16 mouse cellular contexts compared by ENCODE assay signal in genomic region chr2:19345414-19345964, GRCm38 (mm10). TPM values are rescaled to one million over a fixed set of nuclear protein-coding genes. Genes with fewer than 3 reads are reported as not detected.
A peak's percentile ranks its signal among the peaks of the same experiment; 100 is the strongest.
DNase-seq lines count a peak whose midpoint lies in the region; ATAC-seq and TF ChIP-seq lines count a peak whose summit lies in the region.
"Had no signal": no experiment of that assay in that cellular context is flagged by ENCODE, and none has a peak within 500 bp of the region (broad histone marks: within the 10 kb centered on the region; RNA-seq: fewer than 3 reads in every experiment).

No protein-coding gene starts in this region.

- H3K4me1 ChIP-seq in forebrain, embryonic 13.5 days: peaks cover 4% of the 10 kb centered on the region; the same call in 1 of the 2 replicates
- 0 out of 2 replicates have a peak, but pooled peaks cover 3% of the 10 kb centered on the region for H3K4me1 ChIP-seq in forebrain, embryonic 10.5 days
- H3K4me1 ChIP-seq in testis, adult 2 months (ENCODE audit: control insufficient read depth, insufficient read depth, low read length): no peaks in the 10 kb centered on the region; the same call in 1 of the 2 replicates
- H3K4me1 ChIP-seq in midbrain, embryonic 12.5 days: no peaks in the 10 kb centered on the region
- H3K4me1 ChIP-seq in olfactory bulb, adult 2 months (ENCODE audit: control insufficient read depth, insufficient read depth, low read length): peaks cover 6% of the 10 kb centered on the region; the same call in 1 of the 2 replicates
- H3K4me1 ChIP-seq: intestine, embryonic 15.5 days; liver, embryonic 12.5 days had no signal

- H3K36me3 ChIP-seq in forebrain, embryonic 13.5 days (ENCODE audit: poor library complexity, severe bottlenecking): no peaks in the 10 kb centered on the region
- H3K36me3 ChIP-seq in forebrain, embryonic 10.5 days (replicated peaks): no peaks in the 10 kb centered on the region
- no peaks in the 10 kb centered on the region for H3K36me3 ChIP-seq in testis, adult 2 months (ENCODE audit: control insufficient read depth, insufficient read depth, low read length)
- H3K36me3 ChIP-seq in midbrain, embryonic 12.5 days: no peaks in the 10 kb centered on the region
- H3K36me3 ChIP-seq: heart, embryonic 15.5 days; intestine, embryonic 15.5 days; liver, embryonic 12.5 days had no signal

- TF ChIP-seq CTCF in testis, adult 2 months (IDR thresholded peaks at IDR 0.05; ENCODE audit: control insufficient read depth, insufficient read depth, insufficient replicate concordance, low read depth, low read length): no peak
- no peak for TF ChIP-seq CTCF in olfactory bulb, adult 2 months (IDR thresholded peaks at IDR 0.05; ENCODE audit: insufficient read depth, low read depth, low read length)

- no peak overlapping the region for H3K27ac ChIP-seq in forebrain, embryonic 13.5 days
- H3K27ac ChIP-seq in forebrain, embryonic 10.5 days: no peak overlapping the region
- no peak overlapping the region for H3K27ac ChIP-seq in testis, adult 2 months (ENCODE audit: control insufficient read depth, insufficient read depth, low read depth, low read length)
- H3K27ac ChIP-seq in midbrain, embryonic 12.5 days (replicated peaks): no peak overlapping the region
- H3K27ac ChIP-seq in olfactory bulb, adult 2 months (ENCODE audit: insufficient read depth, low read depth, low read length): no peak overlapping the region
- H3K27ac ChIP-seq: heart, embryonic 15.5 days; intestine, embryonic 15.5 days; liver, embryonic 12.5 days had no signal

- no peak for DNase-seq in forebrain, embryonic 10.5 days (ENCODE audit: extremely low spot score, low spot score)
- DNase-seq in testis, postnatal 10 days (ENCODE audit: low spot score): no peak
- no peak for DNase-seq in lung, postnatal 36 days
- DNase-seq in frontal cortex, postnatal 10 days (ENCODE audit: low spot score in 2 of 2): no peak
- DNase-seq: adrenal gland, postnatal 36 days; embryo, embryonic 11 days; kidney, postnatal 25 days; lung, postnatal 14 days; thymus, postnatal 36 days had no signal

- H3K9me3 ChIP-seq in forebrain, embryonic 13.5 days (replicated peaks): no peaks in the 10 kb centered on the region
- no peaks in the 10 kb centered on the region for H3K9me3 ChIP-seq in forebrain, embryonic 10.5 days
- no peaks in the 10 kb centered on the region for H3K9me3 ChIP-seq in midbrain, embryonic 12.5 days
- H3K9me3 ChIP-seq: heart, embryonic 15.5 days; intestine, embryonic 15.5 days; liver, embryonic 12.5 days had no signal

- WGBS in forebrain, embryonic 13.5 days: 75% methylated on average over 5 of the region's 5 CpGs
- 83% methylated on average over 5 of the region's 5 CpGs for WGBS in forebrain, embryonic 10.5 days
- WGBS in midbrain, embryonic 12.5 days: 83% methylated on average over 5 of the region's 5 CpGs
- WGBS in olfactory bulb, adult 2 months: 79% methylated on average over 5 of the region's 5 CpGs

- TF ChIP-seq POLR2A in testis, adult 2 months (IDR thresholded peaks at IDR 0.05; ENCODE audit: control insufficient read depth, low read depth, low read length): no peak
- no peak for TF ChIP-seq POLR2A in olfactory bulb, adult 2 months (IDR thresholded peaks at IDR 0.05; ENCODE audit: insufficient read depth, low read depth, low read length)

- ATAC-seq in forebrain, embryonic 13.5 days: peak; percentile 39
- ATAC-seq in midbrain, embryonic 12.5 days (ENCODE audit: low FRiP score, low read depth): peak; percentile 38; the same call in 1 of the 2 replicates
- ATAC-seq: liver, embryonic 12.5 days had no signal

- H3K4me2 ChIP-seq in forebrain, embryonic 13.5 days: 0 out of 2 replicates have a peak overlapping the region, but pooled peaks have one; percentile 46
- peak overlapping the region; percentile 36; the same call in 1 of the 2 replicates for H3K4me2 ChIP-seq in midbrain, embryonic 12.5 days (replicated peaks)
- H3K4me2 ChIP-seq: intestine, embryonic 15.5 days; liver, embryonic 12.5 days had no signal

- peaks cover 6% of the 10 kb centered on the region; the same call in 1 of the 2 replicates for H3K27me3 ChIP-seq in forebrain, embryonic 13.5 days
- peaks cover 24% of the 10 kb centered on the region for H3K27me3 ChIP-seq in forebrain, embryonic 10.5 days (ENCODE audit: poor library complexity, severe bottlenecking)
- no peaks in the 10 kb centered on the region for H3K27me3 ChIP-seq in testis, adult 2 months (ENCODE audit: control insufficient read depth, insufficient read depth, low read length)
- H3K27me3 ChIP-seq in midbrain, embryonic 12.5 days: peaks cover 18% of the 10 kb centered on the region
- H3K27me3 ChIP-seq: heart, embryonic 15.5 days; intestine, embryonic 15.5 days; liver, embryonic 12.5 days had no signal

- H3K9ac ChIP-seq in forebrain, embryonic 13.5 days: no peak overlapping the region
- H3K9ac ChIP-seq in midbrain, embryonic 12.5 days (replicated peaks): peak overlapping the region; percentile 24; the same call in 1 of the 2 replicates
- H3K9ac ChIP-seq: heart, embryonic 15.5 days; intestine, embryonic 15.5 days; liver, embryonic 12.5 days had no signal

- no peak overlapping the region for H3K4me3 ChIP-seq in forebrain, embryonic 13.5 days
- H3K4me3 ChIP-seq in forebrain, embryonic 10.5 days: no peak overlapping the region
- peak overlapping the region; percentile 62 for H3K4me3 ChIP-seq in testis, adult 2 months (ENCODE audit: control insufficient read depth, low read depth, low read length)
- no peak overlapping the region for H3K4me3 ChIP-seq in midbrain, embryonic 12.5 days
- peak overlapping the region; percentile 15; the same call in 1 of the 2 replicates for H3K4me3 ChIP-seq in olfactory bulb, adult 2 months (ENCODE audit: insufficient read depth, low read depth, low read length)
- H3K4me3 ChIP-seq: heart, embryonic 15.5 days; intestine, embryonic 15.5 days; liver, embryonic 12.5 days had no signal

RNA-seq across cellular contexts. Expression of gene Msrb2, which starts 25.8 kb away (rescaled TPM):
- 9.8 and 10.3 TPM in 2 replicates for polyA plus RNA-seq in forebrain, embryonic 13.5 days (2015; fragmentation: Nextera tagmentation; extraction: Ambion mirVana)
- polyA plus RNA-seq in forebrain, embryonic 10.5 days (2016; fragmentation: Nextera tagmentation; extraction: Ambion mirVana): 15.2 and 16.1 TPM in 2 replicates
- polyA plus RNA-seq in testis, adult 2 months (2012; rRNA removed): 7.0 and 8.4 TPM in 2 replicates
- 6.6 and 10.5 TPM in 2 replicates for polyA plus RNA-seq in midbrain, embryonic 12.5 days (2016; fragmentation: Nextera tagmentation; extraction: Ambion mirVana)
- polyA plus RNA-seq in olfactory bulb, adult 2 months (2012; ENCODE audit: insufficient read depth, insufficient read length, low replicate concordance, missing spikeins): not detected in 2 replicates

Comparison
In these comparisons a context has a peak if more than half of its experiments do, and no peak if none do; other contexts are left out.
1. H3K4me3 ChIP-seq: peak in testis, adult 2 months (single experiment) and olfactory bulb, adult 2 months (single experiment); none in forebrain, embryonic 13.5 days (single experiment), forebrain, embryonic 10.5 days (single experiment) and midbrain, embryonic 12.5 days (single experiment).